Mouse (Mus musculus): ENCODE results near the gene Mettl16.

DNA sequence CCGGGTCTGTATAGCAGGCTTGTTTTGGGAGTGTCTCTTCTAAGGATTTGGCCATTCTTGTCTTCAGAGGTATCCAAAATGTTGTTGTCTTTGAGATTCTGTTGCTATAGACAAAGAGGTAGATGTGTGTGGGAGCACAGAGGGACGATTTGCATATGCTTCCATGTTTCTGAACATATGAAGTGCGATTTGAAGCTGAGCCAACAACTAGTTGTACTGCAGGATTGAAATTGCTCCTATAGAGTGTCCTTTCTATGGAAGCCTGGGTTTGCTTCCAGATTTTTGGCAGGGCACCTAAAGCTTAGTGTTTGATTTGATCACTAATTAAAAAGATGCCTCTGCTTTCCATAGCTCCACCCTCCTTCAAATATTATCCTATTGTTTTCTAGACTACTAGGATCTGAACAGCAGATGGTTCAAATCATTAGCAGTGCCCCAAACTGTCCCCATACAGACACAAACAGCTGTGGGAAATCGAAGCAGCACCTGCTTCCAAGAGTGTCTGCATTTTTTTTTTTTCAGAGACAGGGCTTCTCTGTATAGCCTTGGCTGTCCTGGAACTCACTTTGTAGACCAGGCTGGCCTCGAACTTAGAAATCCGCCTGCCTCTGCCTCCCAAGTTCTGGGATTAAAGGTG, 36.7 kb downstream of the Mettl16 start:
- no peak for TF ChIP-seq CTCF (IDR thresholded peaks at IDR 0.05; ENCODE audit: borderline replicate concordance, extremely low read depth, insufficient read depth, insufficient read length)
- no peak for TF ChIP-seq POLR2A (IDR thresholded peaks at IDR 0.05; ENCODE audit: borderline replicate concordance, extremely low read depth, insufficient read depth, insufficient read length, poor library complexity, severe bottlenecking)

Measured in brain, embryonic 14.5 days (tissue).